Comparison of ENCODE assay signal across 15 mouse cellular contexts in the genomic region with DNA sequence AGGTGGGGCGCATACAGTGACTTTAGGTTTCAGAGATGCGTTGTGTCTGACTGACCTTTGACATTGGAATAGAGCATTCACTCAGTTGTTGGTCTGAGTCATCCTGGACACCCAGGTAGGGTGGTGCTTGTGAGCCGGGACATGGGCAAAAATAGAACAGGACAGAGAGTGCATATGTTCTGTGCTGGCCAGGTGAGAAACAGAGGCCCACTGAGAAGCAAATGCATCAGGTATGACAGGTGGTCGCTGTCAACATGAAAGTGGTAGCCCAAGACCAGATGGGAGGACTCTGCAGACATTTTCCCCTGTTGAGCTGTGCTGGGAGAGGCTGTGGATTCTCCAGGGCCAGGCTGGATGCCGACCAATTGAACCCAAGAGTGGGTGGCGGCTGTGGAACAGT.
A peak's percentile ranks its signal among the peaks of the same experiment; 100 is the strongest.
DNase-seq lines count a peak whose midpoint lies in the region; ATAC-seq lines count a peak whose summit lies in the region.
"Had no signal": no experiment of that assay in that cellular context is flagged by ENCODE, and none has a peak within 500 bp of the region (broad histone marks: within the 10 kb centered on the region; RNA-seq: fewer than 3 reads in every experiment).

No protein-coding gene starts in this region.

- peak; percentile 48 for DNase-seq in cerebellum, adult 11-12 months
- DNase-seq in cerebellum, adult 9-11 months = peak; percentile 50
- DNase-seq in cerebellum, adult 8-10 months = no peak
- peak; percentile 58 for DNase-seq in brain, adult 2 months (ENCODE audit: low read depth, low spot score)
- DNase-seq: adrenal gland, adult 8-10 months; adrenal gland, postnatal 14 days; adrenal gland, postnatal 36 days; B cell, adult 2 months; embryo, embryonic 11 days had no signal

- ATAC-seq in cerebellum, adult (ENCODE audit: insufficient number of reproducible peaks, low FRiP score, low TSS enrichment) = no peak
- ATAC-seq: activated CD4-positive, CD25-positive, alpha-beta regulatory T cell, adult 4 months; CD4-positive, CD25-positive, alpha-beta regulatory T cell, adult 4 months; forebrain, embryonic 14.5 days; forebrain, embryonic 16.5 days; Patski had no signal
